In genomic region chr12:75853559-75853958, GRCm38 (mm10) we compare ENCODE assay signal across 8 mouse cellular contexts. TPM values are rescaled to one million over a fixed set of nuclear protein-coding genes. Genes with fewer than 3 reads are reported as not detected.
A peak's percentile ranks its signal among the peaks of the same experiment; 100 is the strongest.
DNase-seq lines count a peak whose midpoint lies in the region; ATAC-seq and TF ChIP-seq lines count a peak whose summit lies in the region.
"Had no signal": no experiment of that assay in that cellular context is flagged by ENCODE, and none has a peak within 500 bp of the region (broad histone marks: within the 10 kb centered on the region; RNA-seq: fewer than 3 reads in every experiment).

No protein-coding gene starts in this region.

- peaks cover 8% of the 10 kb centered on the region for H3K4me1 ChIP-seq in liver, postnatal 0 days (ENCODE audit: insufficient read depth)

- intact Hi-C loops in heart, postnatal 36 days (cut with DNase I), result loop anchor here (5.0 kb wide), 1 partner anchor 36 kb away; the partner anchor contains the start of gene Syne2

- no peaks in the 10 kb centered on the region for H3K9me3 ChIP-seq in liver, postnatal 0 days (ENCODE audit: low read length)
- H3K9me3 ChIP-seq: liver, embryonic 13.5 days had no signal

- peak; percentile 57 for DNase-seq in MN1 (ENCODE audit: low spot score)
- DNase-seq in adrenal gland, postnatal 10 days, result peak; percentile 76
- peak; percentile 56 to 58 for DNase-seq in heart, postnatal 36 days
- peak; percentile 47 for DNase-seq in liver, postnatal 0 days
- DNase-seq in cerebellum, adult 9-10 months, result no peak
- no peak for DNase-seq in T-cell, adult 2 months (ENCODE audit: low spot score)
- DNase-seq: liver, embryonic 13.5 days had no signal

- no peak overlapping the region for H3K9ac ChIP-seq in liver, postnatal 0 days (replicated peaks)
- H3K9ac ChIP-seq: liver, embryonic 13.5 days had no signal

- 25% methylated on average over 8 of the region's 8 CpGs for WGBS in liver, postnatal 0 days (ENCODE audit: insufficient replicate concordance)

- peak overlapping the region; percentile 58 for H3K4me2 ChIP-seq in liver, postnatal 0 days (ENCODE audit: low read depth, low read length)
- H3K4me2 ChIP-seq: liver, embryonic 13.5 days had no signal

- H3K27ac ChIP-seq in liver, postnatal 0 days (ENCODE audit: low read depth), result 0 out of 2 replicates have a peak overlapping the region, but pooled peaks have one; percentile 57
- H3K27ac ChIP-seq: liver, embryonic 13.5 days had no signal

- no peak for TF ChIP-seq CTCF in liver, postnatal 0 days (IDR thresholded peaks at IDR 0.05; ENCODE audit: low read depth)

- no peaks in the 10 kb centered on the region for H3K27me3 ChIP-seq in liver, postnatal 0 days (ENCODE audit: insufficient read depth, low read length)

- TF ChIP-seq EP300 in liver, postnatal 0 days (IDR thresholded peaks at IDR 0.05; ENCODE audit: low read depth), result no peak

- no peaks in the 10 kb centered on the region for H3K36me3 ChIP-seq in liver, postnatal 0 days (replicated peaks; ENCODE audit: insufficient read depth, low read length)
- H3K36me3 ChIP-seq: liver, embryonic 13.5 days had no signal

- ATAC-seq in liver, postnatal 0 days, result peak; percentile 54
- ATAC-seq in frontal cortex, adult (ENCODE audit: low TSS enrichment), result no peak

- peak overlapping the region; percentile 22; the same call in 1 of the 2 replicates for H3K4me3 ChIP-seq in liver, postnatal 0 days (ENCODE audit: low read depth, low read length)
- H3K4me3 ChIP-seq: liver, embryonic 13.5 days had no signal

RNA-seq across cellular contexts. Expression of gene Syne2, which starts 35.6 kb away (rescaled TPM):
- 10 to 100 TPM; 46.8 to 78.3 TPM for total RNA-seq in adrenal gland, postnatal 10 days (2021)
- 10 to 100 TPM; 33.4 to 40.0 TPM for total RNA-seq in heart, postnatal 36 days (2021)
- polyA plus RNA-seq in liver, postnatal 0 days (2015; fragmentation: Nextera tagmentation; extraction: Ambion mirVana), result 4.9 and 6.3 TPM in 2 replicates

Comparison
In these comparisons a context has a peak if more than half of its experiments do, and no peak if none do; other contexts are left out.
1. DNase-seq: peak in MN1 (single experiment), adrenal gland, postnatal 10 days (single experiment), heart, postnatal 36 days (2 of 2) and liver, postnatal 0 days (single experiment); none in cerebellum, adult 9-10 months (single experiment) and T-cell, adult 2 months (single experiment).